Mouse (Mus musculus) forebrain, postnatal 0 days (tissue): Measurements from ENCODE around the gene Ankef1. TPM values are rescaled to one million over a fixed set of nuclear protein-coding genes. Genes with fewer than 3 reads are reported as not detected.

ENCODE experiments used
- ATAC-seq: fragments of 200-750 bp; cut with Nextera tagmentation; 2 replicates; pipeline ENCODE4 v1.8.0; 2017; ENCODE audit warnings: mild to moderate bottlenecking, moderate library complexity
- DNase-seq: peaks from one replicate; pipeline ENCODE4 v3.0.0-alpha.2; 2015
- H3K27ac ChIP-seq: fragments of 300-500 bp; sonication (generic); 2 replicates; pipeline ENCODE4 v1.5.1; 2014; ENCODE audit warnings: low read depth, mild to moderate bottlenecking, antibody characterized with exemption, low read length, moderate library complexity, mixed read lengths
- H3K27me3 ChIP-seq: fragments of 300-500 bp; sonication (generic); 2 replicates; pipeline ENCODE4 v1.6.1; 2014; ENCODE audit warnings: mild to moderate bottlenecking, low read length, mixed read lengths; ENCODE audit not compliant: insufficient read depth
- H3K36me3 ChIP-seq: fragments of 300-500 bp; sonication (generic); 2 replicates; pipeline ENCODE4 v1.6.1; 2014; ENCODE audit warnings: mild to moderate bottlenecking, moderate library complexity; ENCODE audit not compliant: insufficient read depth
- H3K4me1 ChIP-seq: fragments of 300-500 bp; sonication (generic); 2 replicates; pipeline ENCODE4 v1.6.1; 2014; ENCODE audit warnings: antibody characterized with exemption; ENCODE audit not compliant: insufficient read depth
- H3K4me2 ChIP-seq: fragments of 300-500 bp; sonication (generic); 2 replicates; pipeline ENCODE4 v1.6.1; 2014; ENCODE audit warnings: low read depth, mild to moderate bottlenecking, moderate library complexity
- H3K4me3 ChIP-seq: fragments of 300-500 bp; sonication (generic); 2 replicates; pipeline ENCODE4 v1.5.1; 2014; ENCODE audit warnings: low read depth, low read length, mixed read lengths
- H3K9ac ChIP-seq: fragments of 300-500 bp; sonication (generic); 2 replicates; pipeline ENCODE4 v1.6.1; 2014; ENCODE audit warnings: mild to moderate bottlenecking
- H3K9me3 ChIP-seq: fragments of 300-500 bp; sonication (generic); 2 replicates; pipeline ENCODE4 v1.6.1; 2016; ENCODE audit warnings: low read length
- CTCF ChIP-seq: sonication (generic); IDR thresholded peaks from 2 replicates; pipeline ENCODE4 v1.5.1; 2016; ENCODE audit warnings: antibody characterized with exemption, control low read depth, low read depth
- WGBS: fragments of 180-500 bp; shearing (Covaris S2); extraction: QIAGEN DNeasy Blood & Tissue Kit; methylation state at CpG from one replicate; pipeline ENCODE4 v1.1.7; 2014; 5-methylcytosine and 5-hydroxymethylcytosine counted together
- polyA plus RNA-seq: library from polyadenylated mRNA; unstranded; fragments of >200 nt; fragmentation: Nextera tagmentation; extraction: Ambion mirVana; gene quantifications from 2 replicates; pipeline ENCODE4 v1.2.1, GENCODE M21; 2015
- total RNA-seq: library from RNA; depleted of rRNA; stranded (reverse); fragments of >200 nt; gene quantifications from 2 replicates; pipeline ENCODE4 v1.2.3, GENCODE M21; 2014; rRNA removed

The Ankef1 gene
- total and polyA plus RNA-seq, 2 experiments from 2014 or later, result 0.81 to 2.1 TPM

DNA sequence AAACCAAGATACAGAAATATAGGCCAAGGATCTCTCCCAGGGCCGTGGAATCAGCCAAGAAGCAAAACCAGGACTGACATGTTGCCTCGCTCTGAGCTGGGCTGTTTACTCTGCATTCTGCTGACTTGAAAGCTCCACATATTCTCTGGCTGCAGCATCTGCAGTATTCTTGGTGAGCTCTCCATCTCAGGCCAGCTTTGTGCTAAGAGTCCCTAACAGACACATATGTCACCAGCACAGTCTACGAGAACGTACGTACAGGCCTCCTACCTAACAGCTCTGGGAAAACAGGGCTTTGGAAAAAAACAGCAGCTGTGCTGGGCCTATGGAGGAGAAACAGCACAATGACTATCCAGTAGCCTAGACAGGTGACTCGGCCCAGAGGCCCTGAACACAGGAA, 97.0 kb downstream of the Ankef1 start:
- H3K9me3 ChIP-seq, result no peaks in the 10 kb centered on the region
- no peak for TF ChIP-seq CTCF
- no peak overlapping the region for H3K4me2 ChIP-seq
- ATAC-seq (peak; percentile 29), DNase-seq (peak; percentile 27)
- 68% methylated on average over 6 of the region's 6 CpGs for WGBS
- H3K27me3 ChIP-seq, result no peaks in the 10 kb centered on the region
- no peak overlapping the region; the same call in 1 of the 2 replicates for H3K9ac ChIP-seq
- no peak overlapping the region for H3K4me3 ChIP-seq
- H3K27ac ChIP-seq, result peak overlapping the region; percentile 64
- no peaks in the 10 kb centered on the region for H3K36me3 ChIP-seq
- H3K4me1 ChIP-seq, result peaks cover 3% of the 10 kb centered on the region; the same call in 1 of the 2 replicates

DNA sequence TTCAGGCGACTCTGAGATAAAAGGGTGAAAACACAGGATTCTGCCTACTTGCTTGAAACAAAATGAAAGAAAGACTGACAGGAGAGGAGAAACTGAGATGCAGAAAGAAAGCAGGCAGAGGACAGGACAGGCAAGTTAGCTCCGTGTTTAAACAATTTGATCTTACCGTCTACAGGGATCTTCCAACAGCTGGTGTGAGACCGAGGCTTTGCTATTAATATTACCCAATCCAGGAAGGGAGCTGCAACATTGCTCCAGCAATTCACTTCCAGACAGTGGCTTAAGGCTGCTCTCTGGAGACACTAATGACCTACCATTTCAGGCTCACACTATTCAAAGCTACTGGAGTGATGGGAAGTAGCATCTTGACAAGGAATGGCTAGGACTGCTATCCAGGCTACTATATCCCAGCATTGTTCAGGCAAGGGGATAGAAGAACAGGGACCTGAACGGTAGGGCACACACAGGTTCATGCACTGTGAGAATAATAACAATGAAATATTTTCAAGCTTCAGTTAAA, 99.0 kb downstream of the Ankef1 start:
- WGBS, result 88% methylated on average over 5 of the region's 5 CpGs
- H3K9ac ChIP-seq, result no peak overlapping the region
- no peak for ATAC-seq

DNA sequence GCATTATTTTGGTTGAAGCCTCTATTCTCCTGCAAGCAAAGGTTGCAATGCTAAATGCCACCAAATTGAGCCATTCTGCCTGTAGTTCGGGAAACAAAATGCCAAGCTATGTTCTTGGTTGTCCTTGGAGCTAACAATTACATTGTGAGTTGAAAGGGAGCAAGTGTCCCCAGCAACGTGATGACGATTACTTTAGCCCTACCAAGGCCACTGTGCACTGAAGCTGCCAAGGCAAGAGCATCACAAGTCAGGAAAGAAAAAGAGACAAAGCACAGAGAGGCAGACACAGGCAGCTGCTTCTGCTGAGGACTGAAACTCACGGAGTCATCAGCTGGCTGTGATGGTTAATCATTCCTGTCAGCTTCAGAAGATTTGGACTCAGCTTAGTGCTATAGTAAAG, 99.5 kb downstream of the Ankef1 start:
- H3K27ac ChIP-seq, result no peak overlapping the region
- no peak overlapping the region for H3K9ac ChIP-seq
- H3K27me3 ChIP-seq, result no peaks in the 10 kb centered on the region
- H3K36me3 ChIP-seq, result no peaks in the 10 kb centered on the region
- TF ChIP-seq CTCF, result no peak
- no peak for DNase-seq
- ATAC-seq, result no peak
- 55% methylated on average over 4 of the region's 4 CpGs for WGBS
- peaks cover 3% of the 10 kb centered on the region; the same call in 1 of the 2 replicates for H3K4me1 ChIP-seq
- H3K9me3 ChIP-seq, result no peaks in the 10 kb centered on the region
- H3K4me2 ChIP-seq, result no peak overlapping the region
- H3K4me3 ChIP-seq, result no peak overlapping the region

More for the DNA sequence above, 99.0 kb downstream of the Ankef1 start:
- no peak for TF ChIP-seq CTCF
- no peak overlapping the region for H3K4me2 ChIP-seq
- peaks cover 3% of the 10 kb centered on the region; the same call in 1 of the 2 replicates for H3K4me1 ChIP-seq
- no peak overlapping the region for H3K4me3 ChIP-seq
- H3K27ac ChIP-seq, result no peak overlapping the region
- H3K27me3 ChIP-seq, result no peaks in the 10 kb centered on the region
- H3K36me3 ChIP-seq, result no peaks in the 10 kb centered on the region
- no peak for DNase-seq
- H3K9me3 ChIP-seq, result no peaks in the 10 kb centered on the region

Other genes with a start within 250 kb of the Ankef1 start
- 42.5 and 48.1 TPM in 2 replicates for gene Pak7, start 113.9 kb upstream of the Ankef1 start, total RNA-seq
- gene Pak7, start 113.9 kb upstream of the Ankef1 start, polyA plus RNA-seq, result 24.0 and 29.3 TPM in 2 replicates
- gene Snap25, start 211.5 kb downstream of the Ankef1 start, total RNA-seq, result 244 and 245 TPM in 2 replicates
- gene Snap25, start 211.5 kb downstream of the Ankef1 start, polyA plus RNA-seq, result 171 and 278 TPM in 2 replicates